Mouse (Mus musculus) adipose tissue, adult 10 weeks (tissue): ENCODE measurements around the gene Fgf15. TPM values are rescaled to one million over a fixed set of nuclear protein-coding genes. Genes with fewer than 3 reads are reported as not detected.

Experiments
- polyA plus RNA-seq: library from polyadenylated mRNA; stranded (reverse); fragments of 350-450 nt; fragmentation: Illumina TruSeq; extraction: RNeasy Lipid Tissue Mini Kit (QIAGEN cat#74804); gene quantifications from one replicate; pipeline ENCODE4 v1.2.3, GENCODE M21; 2014; ENCODE audit warnings: low read depth, low replicate concordance

Gene Fgf15
- polyA plus RNA-seq = not detected

DNA sequence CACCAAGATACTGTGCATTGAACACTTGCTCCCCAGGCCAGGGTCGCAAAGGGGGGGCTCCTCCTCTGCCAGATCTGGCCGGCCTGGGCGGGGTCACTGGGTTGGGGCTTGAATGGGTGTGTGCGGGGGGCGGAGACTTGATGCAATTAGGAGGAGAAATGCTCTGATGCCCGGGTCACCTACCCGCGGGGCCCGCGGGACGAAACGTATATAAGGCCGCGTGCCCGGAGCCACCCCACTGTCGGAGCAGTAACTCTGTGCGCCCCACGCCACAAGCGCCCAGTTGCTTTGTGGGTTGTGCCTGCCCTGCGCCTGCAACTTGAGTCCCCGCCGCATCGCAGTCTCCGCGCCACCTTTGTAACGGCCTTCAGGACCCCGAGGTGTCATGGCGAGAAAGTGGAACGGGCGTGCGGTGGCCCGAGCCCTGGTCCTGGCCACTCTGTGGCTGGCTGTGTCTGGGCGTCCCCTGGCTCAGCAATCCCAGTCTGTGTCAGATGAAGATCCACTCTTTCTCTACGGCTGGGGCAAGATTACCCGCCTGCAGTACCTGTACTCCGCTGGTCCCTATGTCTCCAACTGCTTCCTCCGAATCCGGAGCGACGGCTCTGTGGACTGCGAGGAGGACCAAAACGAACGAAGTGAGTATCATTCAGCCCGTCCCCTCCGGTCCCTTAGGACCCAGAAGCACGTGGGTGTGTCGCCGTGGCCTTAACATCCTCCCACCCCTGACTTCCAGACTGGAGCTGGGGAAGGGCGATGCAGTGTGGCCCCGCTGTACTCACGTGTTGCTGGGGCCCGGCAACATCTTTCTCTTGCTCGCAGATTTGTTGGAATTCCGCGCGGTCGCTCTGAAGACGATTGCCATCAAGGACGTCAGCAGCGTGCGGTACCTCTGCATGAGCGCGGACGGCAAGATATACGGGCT lies at the start of gene Fgf15:
Gene Fgf15, plus strand, starts transcription at position 238 of the 925 bp plus-strand sequence.

GRCm38 (mm10) chr7:144847067-144847466 lies 49.3 kb upstream of the Fgf15 start, which contains the start of gene Fgf4:
Gene Fgf4 (plus strand): TSS chr7:144847367.

GRCm38 (mm10) chr7:144914948-144915750 lies 18.8 kb downstream of the Fgf15 start, which contains the start of gene LTO1:
Gene LTO1 (plus strand): TSS chr7:144915100.

GRCm38 (mm10) chr7:144939344-144940002 lies 43.1 kb downstream of the Fgf15 start, which contains the start of gene Ccnd1:
Gene Ccnd1 (minus strand): TSS chr7:144939925.

Other genes starting within 250 kb of the Fgf15 start
- 80.2 TPM for gene Ano1, start 144.6 kb upstream of the Fgf15 start, polyA plus RNA-seq
- not detected for gene Fgf3, start 58.4 kb upstream of the Fgf15 start, polyA plus RNA-seq
- not detected for gene Fgf4, start 49.2 kb upstream of the Fgf15 start, polyA plus RNA-seq
- gene LTO1, start 18.6 kb downstream of the Fgf15 start, polyA plus RNA-seq = 25.6 TPM
- 56.8 TPM for gene Ccnd1, start 43.4 kb downstream of the Fgf15 start, polyA plus RNA-seq